Mouse (Mus musculus) limb, embryonic 10.5 days (tissue): Measurements from ENCODE around the gene Gm14597. TPM values are rescaled to one million over a fixed set of nuclear protein-coding genes. Genes with fewer than 3 reads are reported as not detected.
"Not testable (repeated sequence)": the region's sequence is repeated elsewhere in the genome, so short reads cannot be mapped to it uniquely, and the experiment has no call there.

Source experiments
- DNase-seq: peaks from one replicate; pipeline ENCODE4 v3.0.0-alpha.2; 2017; ENCODE audit warnings: low spot score
- H3K27ac ChIP-seq: fragments of 300-500 bp; sonication (generic); 2 replicates; pipeline ENCODE4 v1.5.1; 2016; ENCODE audit warnings: mild to moderate bottlenecking
- H3K27me3 ChIP-seq: fragments of 300-500 bp; sonication (generic); 2 replicates; pipeline ENCODE4 v1.6.1; 2016; ENCODE audit warnings: low read depth, mild to moderate bottlenecking; ENCODE audit not compliant: poor library complexity, severe bottlenecking
- H3K36me3 ChIP-seq: fragments of 300-500 bp; sonication (generic); 2 replicates; pipeline ENCODE4 v1.6.1; 2016; ENCODE audit warnings: mild to moderate bottlenecking, moderate library complexity
- H3K4me1 ChIP-seq: fragments of 300-500 bp; sonication (generic); 2 replicates; pipeline ENCODE4 v1.6.1; 2016
- H3K4me3 ChIP-seq: fragments of 300-500 bp; sonication (generic); 2 replicates; pipeline ENCODE4 v1.5.1; 2016; ENCODE audit warnings: mild to moderate bottlenecking, moderate library complexity
- H3K9me3 ChIP-seq: fragments of 300-500 bp; sonication (generic); replicated peaks from 2 replicates; pipeline ENCODE4 v1.6.1; 2016; ENCODE audit warnings: mild to moderate bottlenecking
- WGBS: fragments of 180-500 bp; shearing (Covaris S2); methylation state at CpG from one replicate; pipeline ENCODE4 v1.1.7; 2016; 5-methylcytosine and 5-hydroxymethylcytosine counted together
- polyA plus RNA-seq: library from polyadenylated mRNA; unstranded; fragments of >200 nt; fragmentation: Nextera tagmentation; extraction: Ambion mirVana; gene quantifications from 2 replicates; pipeline ENCODE4 v1.2.1, GENCODE M21; 2016

Gm14597 gene
- polyA plus RNA-seq, 1 experiment from 2014 or later = not detected

GRCm38 (mm10) chrX:53583404-53583803, 25.4 kb downstream of the Gm14597 start:
- not testable (repeated sequence) for DNase-seq, H3K27ac ChIP-seq, H3K4me3 ChIP-seq, H3K4me1 ChIP-seq, H3K9me3 ChIP-seq, H3K36me3 ChIP-seq, H3K27me3 ChIP-seq
- 71% methylated on average over 3 of the region's 4 CpGs for WGBS

- H3K27ac ChIP-seq, H3K4me3 ChIP-seq, DNase-seq, H3K27me3 ChIP-seq, H3K4me1 ChIP-seq, H3K36me3 ChIP-seq, H3K9me3 ChIP-seq: not testable (repeated sequence)
- WGBS = 89% methylated on average over 2 of the region's 4 CpGs
These were observed 27.4 kb downstream of the Gm14597 start for GRCm38 (mm10) chrX:53581407-53581806.

GRCm38 (mm10) chrX:53579311-53579710, 29.5 kb downstream of the Gm14597 start:
- Histone ChIP-seq H3K27ac (no peak overlapping the region), H3K9me3 (no peaks in the 10 kb centered on the region), H3K4me3 (no peak overlapping the region), H3K36me3 (no peaks in the 10 kb centered on the region), H3K27me3 (no peaks in the 10 kb centered on the region), H3K4me1 (no peaks in the 10 kb centered on the region)
- DNase-seq = no peak
- WGBS = 89% methylated on average over 1 of the region's 1 CpGs

Other genes starting within 250 kb of the Gm14597 start
- 29.6 and 35.1 TPM in 2 replicates for gene Mospd1, start 238.5 kb downstream of the Gm14597 start, polyA plus RNA-seq
- not detected in 2 replicates for gene Etd, start 174.1 kb downstream of the Gm14597 start, polyA plus RNA-seq
- 15.5 and 16.7 TPM in 2 replicates for gene Rtl8c, start 947 bp downstream of the Gm14597 start, polyA plus RNA-seq
- 35.4 and 44.4 TPM in 2 replicates for gene Rtl8a, start 34.7 kb upstream of the Gm14597 start, polyA plus RNA-seq
- 42.8 and 44.0 TPM in 2 replicates for gene Rtl8b, start 61.4 kb upstream of the Gm14597 start, polyA plus RNA-seq
- 0.26 TPM in 1 of 2 replicates, not detected in the other for gene 4930502E18Rik, start 115.8 kb upstream of the Gm14597 start, polyA plus RNA-seq
- gene 1700013H16Rik, start 148.9 kb upstream of the Gm14597 start, polyA plus RNA-seq = not detected in 2 replicates
- gene Zfp36l3, start 167.4 kb upstream of the Gm14597 start, polyA plus RNA-seq = not detected in 2 replicates
- gene Xlr, start 188.7 kb upstream of the Gm14597 start, polyA plus RNA-seq = 0.25 and 0.83 TPM in 2 replicates